Mouse (Mus musculus): ENCODE results near the gene Spats1.

- TF ChIP-seq CTCF (IDR thresholded peaks at IDR 0.05; ENCODE audit: control insufficient read depth, insufficient read depth, insufficient read length) (no peak), USF1 (IDR thresholded peaks at IDR 0.05; ENCODE audit: low read depth) (no peak), MYOD1 (IDR thresholded peaks at IDR 0.05; ENCODE audit: control insufficient read depth, insufficient read length, low read depth) (no peak), CEBPB (IDR thresholded peaks at IDR 0.05; ENCODE audit: low read depth) (no peak), MYOG (IDR thresholded peaks at IDR 0.05; ENCODE audit: control insufficient read depth, extremely low read depth, insufficient read length) (no peak)
Observed at GRCm38 (mm10) chr17:45499516-45499915, 24.3 kb upstream of the Spats1 start.

Data from C2C12 (cell line).